Mouse (Mus musculus) heart, embryonic 16.5 days (tissue): Measurements from ENCODE around the gene Hist3h2ba. TPM values are rescaled to one million over a fixed set of nuclear protein-coding genes. Genes with fewer than 3 reads are reported as not detected.
A peak's percentile ranks its signal among the peaks of the same experiment; 100 is the strongest.

Experiments used
- ATAC-seq: fragments of 200-750 bp; cut with Nextera tagmentation; replicated peaks from 2 replicates; pipeline ENCODE4 v1.8.0; 2017; ENCODE audit warnings: moderate number of reproducible peaks; ENCODE audit not compliant: insufficient read depth, low FRiP score; ENCODE audit errors: extremely low read depth
- H3K27ac ChIP-seq: fragments of 300-500 bp; sonication (generic); 2 replicates; pipeline ENCODE4 v1.5.1; 2014; ENCODE audit warnings: mild to moderate bottlenecking, low read length, control low read depth, moderate library complexity
- H3K27me3 ChIP-seq: fragments of 300-500 bp; sonication (generic); 2 replicates; pipeline ENCODE4 v1.6.1; 2014; ENCODE audit warnings: low read length, mixed read lengths; ENCODE audit not compliant: control insufficient read depth, insufficient read depth
- H3K36me3 ChIP-seq: fragments of 300-500 bp; sonication (generic); 2 replicates; pipeline ENCODE4 v1.6.1; 2014; ENCODE audit not compliant: control insufficient read depth, insufficient read depth
- H3K4me1 ChIP-seq: fragments of 300-500 bp; sonication (generic); 2 replicates; pipeline ENCODE4 v1.6.1; 2014; ENCODE audit warnings: low read length, mixed read lengths; ENCODE audit not compliant: control insufficient read depth, insufficient read depth
- H3K4me2 ChIP-seq: fragments of 300-500 bp; sonication (generic); 2 replicates; pipeline ENCODE4 v1.6.1; 2014; ENCODE audit warnings: low read depth, mild to moderate bottlenecking, control low read depth, low read length
- H3K4me3 ChIP-seq: fragments of 300-500 bp; sonication (generic); 2 replicates; pipeline ENCODE4 v1.5.1; 2014; ENCODE audit warnings: mild to moderate bottlenecking, control low read depth, low read length
- H3K9ac ChIP-seq: fragments of 300-500 bp; sonication (generic); 2 replicates; pipeline ENCODE4 v1.6.1; 2014; ENCODE audit warnings: low read length, control low read depth
- H3K9me3 ChIP-seq: fragments of 300-500 bp; sonication (generic); replicated peaks from 2 replicates; pipeline ENCODE4 v1.6.1; 2016; ENCODE audit warnings: low read length; ENCODE audit not compliant: control insufficient read depth
- WGBS: fragments of 180-500 bp; shearing (Covaris S2); extraction: QIAGEN DNeasy Blood & Tissue Kit; methylation state at CpG from one replicate; pipeline ENCODE4 v1.1.7; 2014; 5-methylcytosine and 5-hydroxymethylcytosine counted together
- polyA plus RNA-seq: library from polyadenylated mRNA; unstranded; fragments of >200 nt; fragmentation: Nextera tagmentation; extraction: Ambion mirVana; gene quantifications from 2 replicates; pipeline ENCODE4 v1.2.1, GENCODE M21; 2015

The Hist3h2ba gene
- polyA plus RNA-seq, 1 experiment from 2014 or later = 27.5 TPM

- H3K4me1 ChIP-seq = peaks cover 6% of the 10 kb centered on the region; the same call in 1 of the 2 replicates
- H3K36me3 ChIP-seq = peaks cover 39% of the 10 kb centered on the region
- no peaks in the 10 kb centered on the region for H3K9me3 ChIP-seq
- no peak for ATAC-seq
- no peaks in the 10 kb centered on the region for H3K27me3 ChIP-seq
- 65% methylated on average over 4 of the region's 4 CpGs for WGBS
- no peak overlapping the region for H3K9ac ChIP-seq
- no peak overlapping the region for H3K4me3 ChIP-seq
- no peak overlapping the region for H3K4me2 ChIP-seq
- H3K27ac ChIP-seq = no peak overlapping the region
These were observed 17.1 kb upstream of the Hist3h2ba start for GRCm38 (mm10) chr11:58931576-58931975.

DNA sequence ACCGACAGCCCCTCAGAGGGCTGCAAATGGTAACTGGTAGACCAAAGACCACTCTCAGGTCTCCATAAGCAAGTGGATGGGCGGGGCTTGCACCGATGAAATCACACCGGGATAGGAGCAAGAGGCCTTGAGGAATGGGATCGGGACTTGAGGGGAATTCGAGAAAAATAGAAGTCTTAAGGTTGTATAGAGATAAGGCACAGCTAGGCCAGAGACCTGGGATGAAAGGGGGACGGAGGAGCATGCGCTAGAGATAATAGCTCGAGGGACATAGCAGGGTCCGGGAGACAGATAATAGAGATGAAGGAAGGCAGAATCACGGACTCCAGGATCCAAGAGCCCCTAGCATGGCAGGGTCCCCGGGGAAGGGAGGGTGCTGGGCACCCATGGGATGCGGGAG, 10.8 kb upstream of the Hist3h2ba start:
- Histone ChIP-seq H3K4me1 (peaks cover 17% of the 10 kb centered on the region), H3K27me3 (no peaks in the 10 kb centered on the region), H3K4me2 (peak overlapping the region; percentile 84), H3K36me3 (peaks cover 31% of the 10 kb centered on the region), H3K27ac (peak overlapping the region; percentile 98), H3K9ac (peak overlapping the region; percentile 93), H3K4me3 (peak overlapping the region; percentile 83), H3K9me3 (no peaks in the 10 kb centered on the region)
- WGBS = 2% methylated on average over 13 of the region's 13 CpGs
- no peak for ATAC-seq

- Histone ChIP-seq H3K4me1 (peaks cover 17% of the 10 kb centered on the region), H3K4me2 (peak within 1 kb of the TSS; percentile 84), H3K27me3 (no peaks in the 10 kb centered on the region), H3K27ac (peak within 1 kb of the TSS; percentile 98), H3K9ac (peak within 1 kb of the TSS; percentile 93), H3K4me3 (peak within 1 kb of the TSS; percentile 83), H3K9me3 (no peaks in the 10 kb centered on the region), H3K36me3 (peaks cover 27% of the 10 kb centered on the region)
- ATAC-seq = peak; percentile 97
- under 1% methylated on average over 92 of the region's 95 CpGs for WGBS
These were observed 10.2 kb upstream of the Hist3h2ba start, which contains the start of gene Rnf187 for GRCm38 (mm10) chr11:58938322-58939087. TSS of gene Rnf187 (minus strand) at chr11:58938916.

DNA sequence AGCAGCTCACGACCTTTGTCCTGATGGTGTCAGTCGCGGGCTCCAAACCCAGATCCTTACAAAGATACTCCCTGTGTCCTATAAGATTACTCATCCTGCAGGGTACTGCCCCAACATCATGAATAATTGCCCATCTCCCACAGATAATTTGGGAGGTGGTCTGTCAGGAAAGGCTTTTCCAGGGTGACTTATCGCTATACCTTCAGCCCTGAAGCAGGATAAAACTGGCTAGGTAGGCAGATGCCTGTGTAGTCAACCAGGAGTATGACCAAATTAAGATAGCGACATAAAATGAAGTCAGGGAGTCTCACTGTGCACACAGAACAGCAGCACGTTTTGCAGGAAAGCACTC, 9.7 kb upstream of the Hist3h2ba start:
- Histone ChIP-seq H3K27ac (peak overlapping the region; percentile 98), H3K36me3 (peaks cover 21% of the 10 kb centered on the region), H3K4me1 (peaks cover 17% of the 10 kb centered on the region), H3K27me3 (peaks cover 1% of the 10 kb centered on the region; the same call in 1 of the 2 replicates), H3K4me3 (peak overlapping the region; percentile 83), H3K4me2 (peak overlapping the region; percentile 84), H3K9ac (peak overlapping the region; percentile 93), H3K9me3 (no peaks in the 10 kb centered on the region)
- no peak for ATAC-seq
- WGBS = 15% methylated on average over 6 of the region's 6 CpGs

- no peak overlapping the region for H3K9ac ChIP-seq
- no peaks in the 10 kb centered on the region for H3K36me3 ChIP-seq
- H3K27me3 ChIP-seq = peaks cover 10% of the 10 kb centered on the region
- peaks cover 8% of the 10 kb centered on the region for H3K4me1 ChIP-seq
- no peak overlapping the region for H3K4me3 ChIP-seq
- 73% methylated on average over 5 of the region's 5 CpGs for WGBS
- H3K27ac ChIP-seq = no peak overlapping the region
- ATAC-seq = no peak
- H3K9me3 ChIP-seq = no peaks in the 10 kb centered on the region
- no peak overlapping the region for H3K4me2 ChIP-seq
These were observed 4.6 kb upstream of the Hist3h2ba start for GRCm38 (mm10) chr11:58944136-58944535.

DNA sequence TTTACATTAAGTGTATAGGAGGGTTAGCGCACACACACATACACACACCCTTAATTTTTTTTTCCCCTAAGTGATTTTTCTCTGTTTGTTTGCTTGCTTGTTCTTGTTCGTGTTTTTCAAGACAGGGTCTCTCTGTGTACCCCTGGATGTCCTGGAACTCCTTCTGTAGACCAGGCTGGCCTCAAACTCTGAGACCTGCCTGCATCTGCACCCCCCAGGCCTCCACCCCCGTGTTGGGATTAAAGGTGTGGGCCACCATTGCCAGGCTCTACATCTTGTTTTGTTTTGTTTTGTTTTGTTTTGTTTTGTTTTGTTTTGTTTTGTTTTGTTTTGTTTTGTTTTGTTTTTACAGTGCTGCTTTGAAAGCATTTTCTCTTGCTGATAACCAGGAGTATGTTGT, 1.4 kb upstream of the Hist3h2ba start:
- H3K9ac ChIP-seq = no peak overlapping the region
- no peak overlapping the region for H3K4me2 ChIP-seq
- H3K36me3 ChIP-seq = no peaks in the 10 kb centered on the region
- no peak for ATAC-seq
- H3K9me3 ChIP-seq = no peaks in the 10 kb centered on the region
- peaks cover 12% of the 10 kb centered on the region for H3K4me1 ChIP-seq
- peaks cover 15% of the 10 kb centered on the region for H3K27me3 ChIP-seq
- H3K27ac ChIP-seq = no peak overlapping the region
- no peak overlapping the region for H3K4me3 ChIP-seq
- 73% methylated on average over 3 of the region's 3 CpGs for WGBS

DNA sequence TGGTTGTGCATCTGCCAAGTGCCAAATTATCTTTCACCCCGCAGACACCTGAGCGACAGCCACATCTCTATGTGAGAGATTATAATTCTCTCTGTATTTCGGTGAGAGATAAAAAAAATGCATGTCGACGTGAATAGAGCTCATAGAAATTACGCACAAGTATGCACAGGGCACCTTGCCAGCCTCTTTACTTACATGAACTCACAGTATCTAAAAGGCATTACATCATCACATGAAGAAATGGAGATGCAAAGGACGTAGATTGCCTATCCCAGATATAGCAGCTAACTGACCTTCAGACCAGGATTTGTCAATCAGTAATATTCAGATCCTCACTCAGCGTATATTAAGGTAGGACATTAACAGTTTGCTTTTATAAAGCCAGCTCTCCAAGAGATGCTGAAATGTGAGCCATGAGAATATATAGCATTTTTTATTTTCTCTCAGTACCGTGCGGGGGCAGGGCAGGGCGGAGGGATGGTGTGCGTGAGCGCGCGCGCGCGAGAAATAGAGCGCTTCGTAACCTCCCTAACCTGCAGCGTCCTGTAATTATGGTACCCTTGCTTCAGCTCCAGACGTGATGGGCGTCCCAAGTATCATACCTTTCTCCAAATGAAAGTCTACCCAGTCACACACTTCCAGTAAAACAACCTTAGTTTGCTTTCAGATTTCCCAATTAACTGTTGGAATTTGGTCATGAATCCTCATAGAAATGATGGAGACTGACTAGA, 757 bp upstream of the Hist3h2ba start:
- Histone ChIP-seq H3K27me3 (peaks cover 15% of the 10 kb centered on the region), H3K4me1 (peaks cover 12% of the 10 kb centered on the region), H3K4me2 (peak overlapping the region; percentile 77), H3K27ac (peak overlapping the region; percentile 64), H3K9me3 (no peaks in the 10 kb centered on the region), H3K9ac (peak overlapping the region; percentile 56), H3K4me3 (peak overlapping the region; percentile 51), H3K36me3 (no peaks in the 10 kb centered on the region)
- ATAC-seq = 0 out of 2 replicates have a peak, but pooled peaks have one; percentile 30
- 15% methylated on average over 23 of the region's 23 CpGs for WGBS

GRCm38 (mm10) chr11:58949480-58950431, 1.0 kb downstream of the Hist3h2ba start:
- H3K4me1 ChIP-seq = peaks cover 17% of the 10 kb centered on the region
- 19% methylated on average over 20 of the region's 20 CpGs for WGBS
- H3K27me3 ChIP-seq = peaks cover 13% of the 10 kb centered on the region
- no peaks in the 10 kb centered on the region for H3K9me3 ChIP-seq
- H3K4me3 ChIP-seq = peak overlapping the region; percentile 51
- no peaks in the 10 kb centered on the region for H3K36me3 ChIP-seq
- ATAC-seq = no peak
- H3K27ac ChIP-seq = peak overlapping the region; percentile 68
- H3K4me2 ChIP-seq = peak overlapping the region; percentile 77
- H3K9ac ChIP-seq = peak overlapping the region; percentile 59
